Mouse (Mus musculus) gastrocnemius, postnatal 25 days (tissue): ENCODE results near the gene Chid1. TPM values are rescaled to one million over a fixed set of nuclear protein-coding genes. Genes with fewer than 3 reads are reported as not detected.
A peak's percentile ranks its signal among the peaks of the same experiment; 100 is the strongest.

Experiments
- DNase-seq: peaks from one replicate; pipeline ENCODE4 v3.0.0; 2022
- total RNA-seq, 2 experiments: library from RNA; stranded (reverse); gene quantifications; 1 replicate in 1 of 2; 2 replicates in 1 of 2; pipeline ENCODE4 v1.2.3; 2021

Gene Chid1
- total RNA-seq, 2 experiments from 2014 or later: 14.5 to 18.4 TPM

- no peak for DNase-seq
Measured at GRCm38 (mm10) chr7:141501820-141502555, 37.7 kb downstream of the Chid1 start.

GRCm38 (mm10) chr7:141497600-141497999 is 42.1 kb downstream of the Chid1 start:
- no peak for DNase-seq

GRCm38 (mm10) chr7:141495940-141496339 is 43.7 kb downstream of the Chid1 start:
- no peak for DNase-seq

- DNase-seq: no peak
Measured at GRCm38 (mm10) chr7:141495379-141495778, 44.3 kb downstream of the Chid1 start.

- no peak for DNase-seq
Measured at GRCm38 (mm10) chr7:141493729-141494128, 45.9 kb downstream of the Chid1 start.

- DNase-seq: no peak
Measured at GRCm38 (mm10) chr7:141492738-141493137, 46.9 kb downstream of the Chid1 start.

GRCm38 (mm10) chr7:141491151-141491550 is 48.5 kb downstream of the Chid1 start:
- no peak for DNase-seq

- DNase-seq: no peak
Measured at GRCm38 (mm10) chr7:141487141-141487540, 52.5 kb downstream of the Chid1 start.

- DNase-seq: no peak
Measured at GRCm38 (mm10) chr7:141486239-141486638, 53.4 kb downstream of the Chid1 start.

GRCm38 (mm10) chr7:141485606-141486005 is 54.1 kb downstream of the Chid1 start:
- DNase-seq: no peak

GRCm38 (mm10) chr7:141485186-141485585 is 54.5 kb downstream of the Chid1 start:
- no peak for DNase-seq

- DNase-seq: no peak
Measured at GRCm38 (mm10) chr7:141484186-141485120, 55.2 kb downstream of the Chid1 start.

GRCm38 (mm10) chr7:141483114-141483653 is 56.5 kb downstream of the Chid1 start:
- no peak for DNase-seq

- no peak for DNase-seq
Measured at GRCm38 (mm10) chr7:141482531-141483024, 57.1 kb downstream of the Chid1 start.

GRCm38 (mm10) chr7:141481498-141482401 is 57.9 kb downstream of the Chid1 start:
- DNase-seq: no peak

GRCm38 (mm10) chr7:141480842-141481497 is 58.7 kb downstream of the Chid1 start:
- peak; percentile 59 for DNase-seq

GRCm38 (mm10) chr7:141478270-141478748 is 61.3 kb downstream of the Chid1 start:
- DNase-seq: peak; percentile 61

GRCm38 (mm10) chr7:141477578-141478269 is 61.9 kb downstream of the Chid1 start:
- DNase-seq: peak; percentile 21

GRCm38 (mm10) chr7:141476981-141477370 is 62.7 kb downstream of the Chid1 start:
- peak; percentile 62 for DNase-seq
